8 mouse cellular contexts compared by ENCODE assay signal in genomic region chr6:37354449-37355179, GRCm38 (mm10). TPM values are rescaled to one million over a fixed set of nuclear protein-coding genes. Genes with fewer than 3 reads are reported as not detected.
A peak's percentile ranks its signal among the peaks of the same experiment; 100 is the strongest.
DNase-seq lines count a peak whose midpoint lies in the region; ATAC-seq lines count a peak whose summit lies in the region.

No protein-coding gene starts in this region.

- peak; percentile 66 to 70 for DNase-seq in adrenal gland, adult 18-20 months (ENCODE audit: low spot score in 2 of 2)
- DNase-seq in cerebellum, postnatal 4 days (ENCODE audit: low spot score in 2 of 2): peak; percentile 57 to 81
- DNase-seq in gastrocnemius, postnatal 14 days: peak; percentile 62
- peak; percentile 77 for DNase-seq in induced T-regulatory cell, adult 2 months (ENCODE audit: low read depth)
- DNase-seq in left cerebral cortex, postnatal 25 days (ENCODE audit: low spot score in 2 of 2): peak; percentile 75 to 76
- DNase-seq in mesoderm, embryonic 11.5 days (ENCODE audit: low read depth, low spot score): peak; percentile 90
- peak; percentile 46 for DNase-seq in right cerebral cortex, postnatal 25 days

- intact Hi-C loops in gastrocnemius, postnatal 14 days (cut with DNase I; ENCODE audit: low total_unique reads): loop anchor here (2.0 kb wide), 1 partner anchor 92 kb away; no protein-coding TSS in a partner anchor
- intact Hi-C loops in left cerebral cortex, postnatal 25 days (cut with DNase I): loop anchor here (1.0 kb wide), 1 partner anchor 94 kb away; no protein-coding TSS in a partner anchor

- no peak for ATAC-seq in erythroblast, adult 5-6 weeks (replicated peaks; ENCODE audit: low FRiP score, poor library complexity, severe bottlenecking)

RNA-seq across cellular contexts. Expression of gene Dgki, which starts 54.6 kb away (rescaled TPM):
- total RNA-seq in adrenal gland, adult 18-20 months (2021): 1 to 10 TPM; 1.8 to 3.4 TPM
- total RNA-seq in gastrocnemius, postnatal 14 days (2021): under 1 TPM; 0.41 to 0.55 TPM
- total RNA-seq in left cerebral cortex, postnatal 25 days (2021): 10 to 100 TPM; 68.5 to 82.6 TPM
- 1.0 TPM in 1 of 2 replicates, not detected in the other for total RNA-seq in erythroblast, adult 5-6 weeks (2015; ENCODE audit: low replicate concordance)
- 1.1 TPM in 1 of 2 replicates, not detected in the other for total RNA-seq in erythroblast, adult 5-6 weeks (2017; ENCODE audit: low replicate concordance)

Comparison
In these comparisons a context has a peak if more than half of its experiments do, and no peak if none do; other contexts are left out.
1. RNA of gene Dgki, which starts 54.6 kb away (total RNA-seq): 68.5 to 82.6 TPM in left cerebral cortex, postnatal 25 days; 1.8 to 3.4 TPM in adrenal gland, adult 18-20 months, 1.0 to 1.1 TPM in erythroblast, adult 5-6 weeks and 0.41 to 0.55 TPM in gastrocnemius, postnatal 14 days; every median in the first group is over 10 times any median in the second.
2. Peak in every context shown above with its lines, with median percentiles within 50 percentile points of each other: DNase-seq.